Mouse (Mus musculus) neural tube, embryonic 11.5 days (tissue): ENCODE data around the gene Tshz2. TPM values are rescaled to one million over a fixed set of nuclear protein-coding genes. Genes with fewer than 3 reads are reported as not detected.

ENCODE experiments used
- ATAC-seq: fragments of 200-750 bp; cut with Nextera tagmentation; 2 replicates; pipeline ENCODE4 v1.8.0; 2017; ENCODE audit warnings: moderate number of reproducible peaks, mild to moderate bottlenecking, moderate TSS enrichment, moderate library complexity; ENCODE audit not compliant: insufficient read depth, low FRiP score, low TSS enrichment
- DNase-seq: peaks from one replicate; pipeline ENCODE4 v3.0.0-alpha.2; 2015; ENCODE audit warnings: low spot score
- H3K27ac ChIP-seq: fragments of 300-500 bp; sonication (generic); 2 replicates; pipeline ENCODE4 v1.5.1; 2014; ENCODE audit warnings: low read depth, mild to moderate bottlenecking, low read length
- H3K27me3 ChIP-seq: fragments of 300-500 bp; sonication (generic); 2 replicates; pipeline ENCODE4 v1.6.1; 2014; ENCODE audit warnings: mild to moderate bottlenecking, low read length, mixed read lengths; ENCODE audit not compliant: control insufficient read depth, insufficient read depth
- H3K36me3 ChIP-seq: fragments of 300-500 bp; sonication (generic); 2 replicates; pipeline ENCODE4 v1.6.1; 2014; ENCODE audit warnings: mild to moderate bottlenecking, low read length, moderate library complexity, mixed read lengths; ENCODE audit not compliant: control insufficient read depth, insufficient read depth
- H3K4me1 ChIP-seq: fragments of 300-500 bp; sonication (generic); 2 replicates; pipeline ENCODE4 v1.6.1; 2014; ENCODE audit warnings: low read length, mixed read lengths; ENCODE audit not compliant: control insufficient read depth, insufficient read depth
- H3K4me2 ChIP-seq: fragments of 300-500 bp; sonication (generic); 2 replicates; pipeline ENCODE4 v1.6.1; 2014; ENCODE audit warnings: low read depth, mild to moderate bottlenecking, moderate library complexity
- H3K4me3 ChIP-seq: fragments of 300-500 bp; sonication (generic); 2 replicates; pipeline ENCODE4 v1.5.1; 2014; ENCODE audit warnings: low read depth, low read length
- H3K9ac ChIP-seq: fragments of 300-500 bp; sonication (generic); 2 replicates; pipeline ENCODE4 v1.6.1; 2014; ENCODE audit warnings: mild to moderate bottlenecking, low read length
- H3K9me3 ChIP-seq: fragments of 300-500 bp; sonication (generic); 2 replicates; pipeline ENCODE4 v1.6.1; 2016; ENCODE audit warnings: low read length; ENCODE audit not compliant: control insufficient read depth
- WGBS: fragments of 180-500 bp; shearing (Covaris S2); extraction: QIAGEN DNeasy Blood & Tissue Kit; methylation state at CpG from one replicate; pipeline ENCODE4 v1.1.7; 2014; 5-methylcytosine and 5-hydroxymethylcytosine counted together
- polyA plus RNA-seq: library from polyadenylated mRNA; unstranded; fragments of >200 nt; fragmentation: Nextera tagmentation; extraction: Ambion mirVana; gene quantifications from 2 replicates; pipeline ENCODE4 v1.2.1, GENCODE M21; 2014

Tshz2 gene
- polyA plus RNA-seq, 1 experiment from 2014 or later = 9.1 TPM

DNA sequence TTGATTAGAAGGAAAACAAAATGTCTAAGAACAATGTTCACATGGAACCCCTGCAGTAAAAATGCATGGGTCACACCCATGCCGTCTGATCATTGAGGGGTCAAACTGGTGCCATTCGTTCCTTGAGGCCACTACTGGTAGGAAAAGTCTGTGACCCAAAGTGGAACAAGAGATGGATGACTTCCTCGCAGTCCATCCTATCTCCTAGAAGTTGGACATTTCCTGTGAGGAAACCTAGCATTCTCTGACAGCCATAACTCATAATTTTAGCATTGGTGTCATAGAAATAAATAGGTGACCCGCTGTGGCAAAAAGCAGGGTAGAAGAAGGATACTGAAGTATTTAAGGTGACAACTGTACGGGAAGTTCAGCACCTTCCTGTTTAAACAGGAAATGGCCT is 41.4 kb downstream of the Tshz2 start:
- Histone ChIP-seq H3K4me2 (no peak overlapping the region), H3K27me3 (no peaks in the 10 kb centered on the region), H3K27ac (no peak overlapping the region), H3K9me3 (no peaks in the 10 kb centered on the region), H3K9ac (no peak overlapping the region), H3K4me1 (no peaks in the 10 kb centered on the region; the same call in 1 of the 2 replicates), H3K4me3 (no peak overlapping the region), H3K36me3 (no peaks in the 10 kb centered on the region)
- 79% methylated on average over 5 of the region's 5 CpGs for WGBS
- DNase-seq = no peak
- ATAC-seq = no peak

DNA sequence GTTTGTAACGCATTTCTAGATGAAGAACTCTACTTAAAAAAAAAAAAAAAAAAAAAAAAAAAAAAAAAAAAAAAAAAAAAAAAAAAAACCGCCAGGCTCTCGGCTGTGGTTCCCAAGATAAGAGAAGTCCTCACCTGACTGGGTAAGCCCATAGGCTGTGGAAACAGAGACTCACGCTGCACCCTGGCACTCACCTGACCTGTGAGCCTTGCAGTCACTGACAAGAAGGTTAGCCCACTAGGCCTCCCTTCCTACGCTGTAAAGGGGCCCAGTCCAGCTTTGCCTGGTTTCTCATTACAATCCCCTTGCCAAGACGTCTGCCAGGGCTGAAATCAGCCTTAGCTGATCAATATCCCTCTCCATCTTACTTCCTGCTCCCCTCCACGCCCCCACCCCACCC is 46.5 kb downstream of the Tshz2 start:
- H3K4me3 ChIP-seq = no peak overlapping the region
- no peak overlapping the region for H3K9ac ChIP-seq
- H3K4me2 ChIP-seq = no peak overlapping the region
- no peak for ATAC-seq
- no peaks in the 10 kb centered on the region for H3K27me3 ChIP-seq
- no peak overlapping the region for H3K27ac ChIP-seq
- 74% methylated on average over 7 of the region's 7 CpGs for WGBS
- no peaks in the 10 kb centered on the region for H3K9me3 ChIP-seq
- no peak for DNase-seq
- no peaks in the 10 kb centered on the region; the same call in 1 of the 2 replicates for H3K4me1 ChIP-seq
- H3K36me3 ChIP-seq = no peaks in the 10 kb centered on the region

DNA sequence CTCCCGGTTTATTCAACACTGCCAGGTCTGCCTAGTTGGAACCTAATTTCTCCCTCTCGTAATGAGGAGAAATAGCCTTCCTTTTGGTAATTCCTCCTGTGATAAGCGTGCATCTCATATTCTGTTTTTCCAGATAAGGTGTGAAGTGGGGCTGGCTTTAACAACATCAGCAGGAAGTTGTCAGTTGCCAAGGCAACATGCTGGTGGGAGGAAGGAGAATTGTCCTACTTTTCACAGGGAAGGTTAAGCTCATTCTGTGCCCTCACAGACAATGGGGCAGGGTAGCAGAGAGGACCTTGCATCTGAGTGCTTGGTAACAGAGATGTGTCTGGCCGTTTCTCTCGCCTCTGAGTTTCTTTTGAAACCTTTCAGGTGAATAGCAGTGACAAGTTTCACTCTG is 47.1 kb downstream of the Tshz2 start:
- H3K9me3 ChIP-seq = no peaks in the 10 kb centered on the region
- H3K27ac ChIP-seq = no peak overlapping the region
- H3K27me3 ChIP-seq = no peaks in the 10 kb centered on the region
- H3K4me1 ChIP-seq = no peaks in the 10 kb centered on the region; the same call in 1 of the 2 replicates
- H3K4me3 ChIP-seq = no peak overlapping the region
- no peaks in the 10 kb centered on the region for H3K36me3 ChIP-seq
- H3K9ac ChIP-seq = no peak overlapping the region
- 59% methylated on average over 5 of the region's 5 CpGs for WGBS
- no peak for ATAC-seq
- no peak for DNase-seq
- H3K4me2 ChIP-seq = no peak overlapping the region

DNA sequence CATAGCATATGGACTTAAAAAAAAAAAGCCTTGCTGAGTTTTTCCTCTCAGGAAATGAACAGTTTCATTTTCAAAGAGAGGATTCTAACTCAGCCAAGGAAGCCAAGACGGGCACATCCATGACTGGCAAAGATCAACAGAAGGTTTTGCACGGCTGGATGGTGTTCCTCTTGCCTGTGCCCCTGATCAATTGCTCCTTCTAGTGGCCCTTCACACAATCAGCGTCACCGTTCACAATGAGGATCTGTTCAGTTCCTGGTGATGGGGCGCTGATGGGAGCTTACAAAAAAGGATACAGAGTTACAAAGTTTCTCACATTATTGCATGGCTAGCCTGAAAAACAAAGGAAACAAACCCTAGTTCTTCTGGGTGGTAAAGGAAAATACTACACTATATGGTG is 52.4 kb downstream of the Tshz2 start:
- Histone ChIP-seq H3K36me3 (no peaks in the 10 kb centered on the region), H3K4me2 (no peak overlapping the region), H3K4me1 (no peaks in the 10 kb centered on the region; the same call in 1 of the 2 replicates), H3K4me3 (no peak overlapping the region), H3K9ac (no peak overlapping the region), H3K27me3 (no peaks in the 10 kb centered on the region), H3K9me3 (no peaks in the 10 kb centered on the region), H3K27ac (no peak overlapping the region)
- DNase-seq (no peak), ATAC-seq (no peak)
- WGBS = 48% methylated on average over 5 of the region's 5 CpGs

DNA sequence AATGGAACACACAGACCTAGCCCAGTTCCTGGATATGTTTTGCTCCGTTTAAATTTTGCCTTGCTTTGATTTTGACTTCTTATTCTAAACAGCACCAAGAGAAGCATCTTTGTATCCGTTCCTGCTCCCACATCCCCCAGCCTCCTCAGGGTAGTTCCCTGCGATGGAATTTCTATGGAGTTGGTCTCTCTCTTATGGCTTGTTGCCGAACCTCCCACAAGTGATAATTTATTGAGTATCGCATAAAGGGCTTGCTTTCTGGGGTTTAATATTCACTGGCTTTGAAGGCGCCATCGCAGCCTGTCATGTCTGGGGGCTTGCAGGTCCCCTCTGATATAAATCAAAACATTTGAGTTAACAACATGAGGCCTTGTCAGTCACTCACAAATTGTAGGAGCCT is 52.9 kb downstream of the Tshz2 start:
- no peak for ATAC-seq
- no peak for DNase-seq
- H3K27ac ChIP-seq = no peak overlapping the region
- no peak overlapping the region for H3K4me3 ChIP-seq
- H3K27me3 ChIP-seq = no peaks in the 10 kb centered on the region
- H3K36me3 ChIP-seq = no peaks in the 10 kb centered on the region
- H3K9me3 ChIP-seq = no peaks in the 10 kb centered on the region
- 67% methylated on average over 7 of the region's 7 CpGs for WGBS
- H3K4me2 ChIP-seq = no peak overlapping the region
- H3K9ac ChIP-seq = no peak overlapping the region
- H3K4me1 ChIP-seq = no peaks in the 10 kb centered on the region; the same call in 1 of the 2 replicates

DNA sequence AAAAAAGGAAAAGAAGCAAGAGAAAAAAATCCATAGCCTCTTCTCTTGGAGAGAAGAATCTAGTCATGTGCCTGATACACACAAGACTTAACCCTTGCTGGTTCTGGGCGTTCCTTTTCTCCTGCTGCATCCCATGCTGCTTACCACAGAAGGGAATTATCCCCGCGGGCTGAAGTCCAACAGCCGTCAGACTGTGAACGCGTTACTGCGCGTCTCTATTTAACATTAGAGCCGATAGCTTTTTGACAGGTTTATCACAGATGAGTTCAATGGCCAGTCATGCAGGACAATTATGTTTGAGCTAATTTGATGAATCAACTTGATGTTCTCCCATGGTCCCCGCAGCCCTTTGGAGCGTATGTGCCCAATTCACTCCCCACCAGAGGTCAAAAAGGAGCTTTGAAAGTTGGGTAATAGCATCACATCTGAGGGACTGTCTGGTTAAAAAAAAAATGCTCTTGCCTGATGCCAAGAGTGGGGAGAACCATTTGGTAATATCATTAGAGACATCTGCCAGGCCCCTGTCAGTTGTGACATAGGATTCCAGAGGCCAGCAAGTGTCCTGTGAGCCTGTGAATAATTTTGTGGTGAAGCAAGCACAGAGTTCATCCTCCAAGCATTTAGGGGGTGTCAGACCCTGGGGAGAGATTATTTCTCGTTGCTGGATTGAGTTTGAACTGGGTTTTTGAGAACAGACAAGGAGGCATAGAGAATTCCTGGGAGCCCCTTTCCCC is 54.1 kb downstream of the Tshz2 start:
- 72% methylated on average over 12 of the region's 12 CpGs for WGBS
- H3K9me3 ChIP-seq = no peaks in the 10 kb centered on the region
- no peak overlapping the region for H3K27ac ChIP-seq
- H3K9ac ChIP-seq = no peak overlapping the region
- no peaks in the 10 kb centered on the region for H3K27me3 ChIP-seq
- no peaks in the 10 kb centered on the region; the same call in 1 of the 2 replicates for H3K4me1 ChIP-seq
- no peak overlapping the region for H3K4me3 ChIP-seq
- DNase-seq (no peak), ATAC-seq (no peak)
- H3K36me3 ChIP-seq = no peaks in the 10 kb centered on the region
- H3K4me2 ChIP-seq = no peak overlapping the region

DNA sequence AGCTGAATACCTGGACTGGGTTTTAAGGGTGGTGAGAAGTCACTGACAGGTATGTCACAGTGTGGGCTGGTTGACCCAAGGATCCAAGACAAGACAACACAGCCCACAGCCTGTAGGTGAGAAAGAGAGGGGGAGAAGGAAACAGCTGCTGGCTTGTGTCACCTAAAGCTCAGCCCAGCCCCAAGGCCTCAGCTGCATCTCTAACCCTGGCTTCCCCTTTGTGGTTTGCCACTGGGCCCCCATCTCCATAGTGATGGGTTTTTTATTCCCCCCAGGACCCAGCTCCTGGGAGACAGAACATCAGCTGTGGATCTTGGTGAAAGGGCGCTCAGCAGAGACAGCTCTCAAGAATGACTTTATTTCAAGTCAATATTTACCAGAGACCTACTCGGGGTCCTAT is 57.2 kb downstream of the Tshz2 start:
- no peak overlapping the region for H3K4me3 ChIP-seq
- ATAC-seq = no peak
- DNase-seq = no peak
- WGBS = 85% methylated on average over 2 of the region's 2 CpGs
- H3K36me3 ChIP-seq = no peaks in the 10 kb centered on the region
- H3K9ac ChIP-seq = no peak overlapping the region
- no peaks in the 10 kb centered on the region for H3K9me3 ChIP-seq
- H3K27me3 ChIP-seq = no peaks in the 10 kb centered on the region
- no peak overlapping the region for H3K27ac ChIP-seq
- no peaks in the 10 kb centered on the region for H3K4me1 ChIP-seq
- H3K4me2 ChIP-seq = no peak overlapping the region

DNA sequence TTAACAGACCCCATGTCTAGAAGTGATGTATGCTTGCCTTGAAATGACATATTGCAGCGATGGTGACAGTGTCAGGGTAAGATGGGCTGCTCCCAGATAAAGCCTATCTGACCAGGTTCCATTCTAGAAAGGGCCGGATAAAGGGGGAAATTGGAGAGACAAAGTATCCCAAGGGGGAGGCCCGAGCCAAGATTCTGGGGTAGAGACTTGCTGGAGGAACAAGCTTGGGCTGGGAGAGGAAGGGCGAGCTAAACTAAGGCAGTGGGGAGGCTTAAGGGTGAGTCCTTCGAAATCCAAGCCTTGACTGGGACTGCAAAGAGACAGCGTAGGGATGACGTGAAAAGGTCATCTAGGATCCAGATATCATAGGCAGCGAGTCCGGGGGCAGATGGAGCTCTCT is 61.7 kb downstream of the Tshz2 start:
- H3K4me1 ChIP-seq = no peaks in the 10 kb centered on the region
- no peak overlapping the region for H3K9ac ChIP-seq
- no peak overlapping the region for H3K27ac ChIP-seq
- no peak for ATAC-seq
- no peak overlapping the region for H3K4me3 ChIP-seq
- DNase-seq = no peak
- WGBS = 88% methylated on average over 9 of the region's 9 CpGs
- no peak overlapping the region for H3K4me2 ChIP-seq
- H3K9me3 ChIP-seq = no peaks in the 10 kb centered on the region
- H3K36me3 ChIP-seq = no peaks in the 10 kb centered on the region
- no peaks in the 10 kb centered on the region for H3K27me3 ChIP-seq

DNA sequence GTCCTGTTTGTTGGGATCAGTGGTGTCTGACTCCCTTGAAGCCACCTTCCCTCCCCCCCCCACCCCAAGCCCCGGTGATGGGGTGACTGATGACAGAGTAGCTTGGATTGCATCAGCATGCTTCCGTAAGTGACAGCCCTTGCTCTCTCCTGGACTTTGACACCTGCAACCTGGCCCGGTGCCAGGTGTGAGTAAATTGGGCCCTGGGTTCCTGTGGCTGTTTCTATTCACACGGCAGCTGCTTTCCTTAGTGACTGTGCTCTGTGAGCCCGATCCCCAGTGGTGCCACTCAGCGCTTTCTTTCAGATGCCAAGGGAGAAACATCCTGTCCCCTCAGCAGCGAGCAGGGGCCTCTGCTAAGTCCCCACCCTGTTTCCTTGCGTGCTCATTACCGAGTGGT is 62.2 kb downstream of the Tshz2 start:
- ATAC-seq (no peak), DNase-seq (no peak)
- Histone ChIP-seq H3K4me2 (no peak overlapping the region), H3K4me1 (no peaks in the 10 kb centered on the region), H3K9ac (no peak overlapping the region), H3K4me3 (no peak overlapping the region), H3K27ac (no peak overlapping the region), H3K27me3 (no peaks in the 10 kb centered on the region), H3K36me3 (no peaks in the 10 kb centered on the region), H3K9me3 (no peaks in the 10 kb centered on the region)
- 85% methylated on average over 9 of the region's 9 CpGs for WGBS
